Mouse (Mus musculus) regulatory T cell (primary cell): ENCODE measurements around the gene Gm1330.
"Not testable (repeated sequence)": the region's sequence is repeated elsewhere in the genome, so short reads cannot be mapped to it uniquely, and the experiment has no call there.

Experiments
- in situ Hi-C: fragments of 300-600 bp; cut with MboI, MseI; formaldehyde crosslinking; loops from one replicate; pipeline ENCODE4 v1.15.1; 2025; ENCODE audit warnings: high pct_unique_total_duplicates

The Gm1330 gene

DNA sequence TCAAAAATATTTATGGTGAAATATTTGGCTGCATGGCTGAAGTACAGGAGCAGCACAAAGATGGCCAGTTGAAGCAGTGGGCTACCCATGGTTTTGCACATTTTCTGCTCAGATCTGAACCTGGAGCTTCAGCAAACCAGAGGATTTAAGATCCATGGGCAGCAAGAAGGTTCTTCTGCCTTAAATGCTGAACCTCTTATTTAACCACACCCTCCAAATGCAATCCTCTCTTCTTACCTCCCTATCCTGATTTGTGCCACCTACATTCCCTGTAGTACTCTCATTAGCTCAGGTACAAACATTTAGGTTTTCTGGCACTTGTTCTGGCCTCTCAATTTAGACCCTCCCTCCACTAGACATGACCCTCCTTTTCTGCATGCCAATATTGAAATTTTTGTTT is at the start of gene Gm1330:
Gene Gm1330, minus strand, starts transcription at position 101 of the 400 bp plus-strand sequence.
- in situ Hi-C loops, result no loop called here

DNA sequence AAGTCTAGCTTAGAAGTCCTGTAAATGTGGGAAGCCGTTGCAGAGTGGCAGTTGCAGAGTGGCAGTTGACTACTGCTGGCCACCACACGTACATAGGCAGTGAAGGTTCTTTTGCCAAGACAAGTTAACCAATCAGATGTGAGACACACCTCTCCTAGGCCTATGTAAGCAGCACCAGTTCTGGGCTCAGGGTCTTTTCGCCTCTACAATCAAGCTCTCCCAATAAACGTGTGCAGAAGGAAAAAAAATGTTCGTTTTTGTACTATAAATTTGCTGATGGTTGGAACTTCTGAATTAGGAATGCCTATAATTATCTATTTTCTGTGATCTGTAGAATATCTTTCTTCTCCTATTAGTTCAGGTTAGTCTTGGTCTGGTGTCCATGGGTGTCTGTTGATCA is 14.1 kb upstream of the Gm1330 start, which contains the start of gene Gm10750:
Gene Gm10750, minus strand, starts transcription at position 101 of the 400 bp plus-strand sequence.
- in situ Hi-C loops, result not testable (repeated sequence)

DNA sequence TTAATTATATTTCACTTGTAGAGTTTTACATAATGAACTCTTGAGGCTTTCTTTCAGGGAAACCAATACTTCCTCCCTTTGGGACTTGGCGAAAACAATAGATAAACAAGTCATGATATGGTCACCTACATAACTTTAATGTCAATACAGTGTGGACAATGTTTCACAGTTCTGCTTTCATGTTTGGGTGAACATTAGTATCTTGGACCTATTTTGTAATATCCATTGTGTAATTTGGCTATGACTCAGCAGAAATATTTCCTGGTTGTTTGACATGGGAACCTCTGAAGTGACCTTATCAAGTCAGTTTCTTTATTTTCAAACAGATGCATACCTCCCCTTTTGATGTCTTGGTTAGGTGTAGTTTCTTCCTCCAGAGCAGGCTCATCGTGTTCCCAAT is 1.8 kb upstream of the Gm1330 start:
- in situ Hi-C loops, result no loop called here

DNA sequence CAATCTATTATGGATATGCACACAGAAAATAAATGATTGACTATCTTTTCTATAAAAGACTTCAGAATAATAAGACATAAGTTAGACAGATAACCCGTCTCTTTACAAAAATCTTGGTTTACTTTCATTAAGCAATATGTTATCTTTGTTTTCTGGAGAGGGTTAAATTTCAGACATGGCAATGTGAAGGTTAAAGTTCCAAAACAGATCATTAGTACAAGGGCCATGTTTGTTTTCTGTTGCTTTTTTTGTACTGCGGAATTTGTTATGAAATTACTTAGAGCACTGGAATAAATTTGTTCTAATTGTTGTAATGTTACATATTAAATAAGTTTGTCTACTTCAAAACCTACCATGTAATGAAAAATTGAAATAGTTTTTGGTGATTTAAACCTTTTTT is 7.9 kb downstream of the Gm1330 start:
- in situ Hi-C loops, result no loop called here
